Mouse (Mus musculus) cortical plate, adult 2 months (tissue): ENCODE results near the gene Itih1. TPM values are rescaled to one million over a fixed set of nuclear protein-coding genes. Genes with fewer than 3 reads are reported as not detected.
A peak's percentile ranks its signal among the peaks of the same experiment; 100 is the strongest.

Experiments
- H3K27ac ChIP-seq: fragments of 200-500 bp; 2 replicates; pipeline ENCODE4 v1.5.1; 2012; ENCODE audit warnings: low read length, control low read depth, inconsistent platforms; ENCODE audit not compliant: insufficient read depth
- H3K4me1 ChIP-seq: fragments of 200-500 bp; 2 replicates; pipeline ENCODE4 v1.6.1; 2011; ENCODE audit warnings: low read length; ENCODE audit not compliant: control insufficient read depth, insufficient read depth
- H3K4me3 ChIP-seq: fragments of 200-500 bp; 2 replicates; pipeline ENCODE4 v1.5.1; 2011; ENCODE audit warnings: mild to moderate bottlenecking, low read length, control low read depth; ENCODE audit not compliant: insufficient read depth
- CTCF ChIP-seq: fragments of 200-500 bp; IDR thresholded peaks from 2 replicates; pipeline ENCODE4 v1.5.1; 2011; ENCODE audit warnings: mild to moderate bottlenecking, control low read depth, low read length; ENCODE audit not compliant: insufficient read depth; ENCODE audit errors: extremely low read depth
- POLR2A ChIP-seq: fragments of 200-500 bp; IDR thresholded peaks from 2 replicates; pipeline ENCODE4 v1.6.1; 2011; ENCODE audit warnings: mild to moderate bottlenecking, low read length, control low read depth; ENCODE audit not compliant: insufficient read depth; ENCODE audit errors: extremely low read depth
- polyA plus RNA-seq: library from polyadenylated mRNA; depleted of rRNA; stranded (reverse); fragments of >200 nt; gene quantifications from 2 replicates; pipeline ENCODE4 v1.2.3, GENCODE M21; 2012

Itih1 gene
- polyA plus RNA-seq, 1 experiment = not detected

DNA sequence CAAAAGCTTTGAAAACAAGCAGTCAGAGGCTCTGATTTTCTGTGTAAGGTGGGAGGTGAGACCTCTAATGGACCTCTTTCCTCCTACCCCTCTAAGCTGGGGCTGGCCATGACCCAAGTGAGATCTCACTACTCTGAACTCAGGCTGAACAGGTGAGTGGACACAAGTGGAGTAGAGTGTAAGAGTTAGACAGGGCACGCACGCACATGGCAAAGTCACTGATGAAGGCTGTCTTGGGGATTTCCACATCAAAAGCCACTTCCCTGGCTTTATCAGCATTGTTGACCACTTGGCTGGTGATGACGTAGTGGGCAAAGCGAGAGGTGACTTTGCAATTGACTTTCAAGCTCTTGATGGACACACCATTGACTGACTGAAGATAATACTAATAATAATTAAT is 835 bp downstream of the Itih1 start:
- no peaks in the 10 kb centered on the region for H3K4me1 ChIP-seq
- no peak for TF ChIP-seq CTCF
- no peak for TF ChIP-seq POLR2A
- no peak overlapping the region for H3K27ac ChIP-seq
- no peak overlapping the region for H3K4me3 ChIP-seq

DNA sequence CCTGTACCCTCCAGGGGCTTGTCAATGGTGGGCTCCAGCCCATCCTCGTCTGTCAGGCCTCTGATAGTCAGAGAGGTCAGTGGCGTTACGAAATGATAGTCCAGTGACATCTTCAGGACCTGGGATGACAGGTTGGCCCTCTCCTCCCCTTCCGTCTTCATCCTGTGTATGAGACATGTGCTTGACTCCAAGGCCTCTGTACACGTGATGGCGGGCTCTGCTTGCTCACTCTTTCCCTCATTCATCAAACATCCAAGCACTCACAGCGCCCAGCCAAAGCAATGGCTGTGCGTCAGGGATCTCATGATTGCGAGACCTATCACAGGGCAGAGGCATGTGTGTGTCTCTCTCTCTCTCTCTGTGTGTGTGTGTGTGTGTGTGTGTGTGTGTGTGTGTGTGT is 9.7 kb downstream of the Itih1 start:
- Histone ChIP-seq H3K4me3 (no peak overlapping the region), H3K27ac (no peak overlapping the region), H3K4me1 (no peaks in the 10 kb centered on the region)
- no peak for TF ChIP-seq POLR2A
- TF ChIP-seq CTCF = no peak

DNA sequence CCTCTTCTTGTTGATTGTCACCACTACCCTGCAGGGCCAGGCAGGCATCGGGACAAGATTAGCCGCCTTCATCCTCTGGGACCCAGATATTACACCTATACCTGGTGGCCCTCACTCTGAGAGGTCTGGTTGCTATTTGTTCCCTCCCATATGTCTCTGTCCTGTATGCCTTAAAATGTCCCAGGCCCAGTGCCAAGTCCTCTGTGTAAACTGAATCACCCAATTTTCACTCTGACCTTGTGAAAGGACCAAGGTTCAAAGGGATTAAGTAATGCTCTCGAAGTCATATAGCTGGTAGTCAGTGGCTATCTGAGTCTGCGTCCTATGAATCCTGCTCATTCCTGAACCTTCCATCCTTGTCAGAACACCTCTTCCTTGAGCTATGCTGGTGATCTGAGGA is 12.7 kb downstream of the Itih1 start:
- no peak overlapping the region for H3K27ac ChIP-seq
- no peak for TF ChIP-seq POLR2A
- TF ChIP-seq CTCF = no peak
- H3K4me1 ChIP-seq = no peaks in the 10 kb centered on the region
- H3K4me3 ChIP-seq = no peak overlapping the region

DNA sequence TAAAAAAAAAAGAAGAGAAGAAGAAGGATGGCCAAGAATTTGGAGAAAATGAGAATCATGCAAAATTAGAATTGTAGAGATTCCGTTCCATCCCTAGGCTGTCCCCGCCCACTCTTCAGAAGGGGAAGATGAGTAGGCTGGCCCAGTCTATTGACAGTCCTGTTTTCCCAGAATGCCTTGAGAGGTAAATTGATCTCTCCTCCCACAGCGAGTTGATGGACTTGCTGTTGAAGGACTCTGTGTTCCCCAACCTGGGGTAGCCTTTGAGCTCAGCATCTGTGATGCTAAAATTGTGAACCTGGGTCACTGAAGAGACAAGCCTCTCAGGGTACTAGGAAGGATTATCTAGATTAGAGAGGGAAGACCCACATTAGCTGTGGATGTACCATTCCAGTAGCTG is 17.6 kb downstream of the Itih1 start:
- TF ChIP-seq CTCF = no peak
- TF ChIP-seq POLR2A = no peak
- H3K4me1 ChIP-seq = peaks cover 2% of the 10 kb centered on the region
- no peak overlapping the region for H3K27ac ChIP-seq
- no peak overlapping the region for H3K4me3 ChIP-seq

DNA sequence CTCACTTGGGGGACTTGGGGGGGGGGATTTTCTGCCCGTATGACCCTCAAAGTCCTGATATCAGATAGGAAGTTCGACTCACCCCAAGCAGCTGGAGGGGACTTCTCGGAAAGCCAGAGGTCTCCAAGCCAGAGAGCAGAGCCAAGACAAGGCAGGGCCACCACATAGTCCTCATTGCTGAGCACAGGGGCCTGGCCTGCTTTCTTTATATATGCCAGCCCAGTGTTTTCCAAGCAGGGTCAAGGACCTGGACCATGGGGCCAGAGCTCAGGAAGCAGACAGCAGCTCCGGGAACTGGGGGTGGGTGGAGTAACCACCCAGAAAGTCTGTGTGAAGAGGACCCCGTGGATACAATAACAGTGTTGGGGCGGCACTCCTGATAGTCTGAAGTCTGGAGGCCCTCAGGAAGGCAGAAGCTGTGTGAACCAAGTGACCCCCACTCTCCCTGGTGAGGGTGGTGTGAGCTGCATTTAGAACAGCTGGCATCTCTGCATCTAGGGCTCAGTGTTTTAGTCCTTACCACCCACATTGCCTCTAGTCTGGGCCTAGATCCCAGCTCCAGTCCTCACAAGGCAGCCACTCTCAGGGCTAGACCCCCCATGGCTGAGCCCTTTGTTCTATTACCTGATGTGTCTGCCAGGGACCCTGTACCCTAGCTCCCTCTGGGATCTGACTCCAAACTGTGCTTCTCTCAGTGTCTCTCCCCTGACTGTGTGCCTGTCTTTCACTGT is 19.5 kb downstream of the Itih1 start, which contains the start of gene Itih3:
TSS of gene Itih3 (minus strand) at position 386 of the 731 bp plus-strand sequence.
- H3K4me1 ChIP-seq = peaks cover 2% of the 10 kb centered on the region
- peak within 1 kb of the TSS; percentile 42 for H3K27ac ChIP-seq
- H3K4me3 ChIP-seq = no peak within 1 kb of the TSS
- TF ChIP-seq CTCF (no peak), POLR2A (no peak)

DNA sequence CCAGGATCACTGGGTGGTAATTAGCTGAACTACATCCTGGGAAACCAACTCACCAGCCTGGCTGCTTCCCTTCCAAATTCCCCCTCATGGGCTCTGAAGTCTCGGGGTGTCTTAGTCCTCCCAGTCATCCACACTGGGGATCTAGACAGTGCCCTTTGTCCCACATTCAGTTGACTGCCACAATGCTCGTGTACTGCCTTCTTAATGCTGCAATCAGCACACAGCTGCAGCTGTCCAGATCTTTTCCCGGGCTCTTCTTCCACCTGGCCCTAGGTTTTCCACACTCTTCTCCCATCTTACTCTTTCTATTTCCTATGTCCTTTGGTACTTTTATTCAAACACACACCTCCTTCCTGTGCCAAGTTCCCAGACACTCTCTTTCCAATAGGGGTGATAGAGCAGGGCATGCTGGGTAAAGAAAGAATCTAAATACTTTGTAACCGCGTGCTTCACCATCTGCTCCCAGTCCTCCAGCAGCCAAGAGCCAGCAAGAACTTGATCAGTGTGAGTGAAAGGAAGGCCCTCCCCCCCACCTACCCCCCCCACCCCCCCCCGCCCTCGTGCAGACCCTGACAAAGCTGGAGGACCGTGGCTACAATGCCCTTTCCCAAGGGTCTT is 20.9 kb downstream of the Itih1 start:
- no peak for TF ChIP-seq CTCF
- TF ChIP-seq POLR2A = no peak
- H3K4me3 ChIP-seq = no peak overlapping the region
- H3K27ac ChIP-seq = no peak overlapping the region
- peaks cover 2% of the 10 kb centered on the region for H3K4me1 ChIP-seq

DNA sequence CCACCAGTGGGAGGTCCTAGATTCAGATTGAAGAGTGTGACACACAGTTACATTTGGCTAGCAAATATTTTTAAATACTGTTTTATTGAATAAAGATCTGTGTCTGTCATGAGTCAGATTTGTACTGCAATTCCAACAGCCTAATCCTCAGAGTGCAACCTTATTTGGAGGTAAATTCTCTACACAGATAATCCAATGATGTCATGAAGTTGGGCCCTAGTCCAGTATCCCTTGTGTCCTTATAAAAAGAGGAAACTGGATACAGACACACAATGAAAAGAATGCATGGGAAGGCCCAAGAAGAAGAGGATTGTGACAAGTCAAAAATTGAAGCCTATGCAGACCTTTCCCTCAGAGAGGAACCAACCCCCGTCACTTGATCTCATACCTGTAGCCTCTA is 26.6 kb downstream of the Itih1 start:
- no peak for TF ChIP-seq POLR2A
- no peak for TF ChIP-seq CTCF
- Histone ChIP-seq H3K4me1 (no peaks in the 10 kb centered on the region), H3K4me3 (no peak overlapping the region), H3K27ac (no peak overlapping the region)

DNA sequence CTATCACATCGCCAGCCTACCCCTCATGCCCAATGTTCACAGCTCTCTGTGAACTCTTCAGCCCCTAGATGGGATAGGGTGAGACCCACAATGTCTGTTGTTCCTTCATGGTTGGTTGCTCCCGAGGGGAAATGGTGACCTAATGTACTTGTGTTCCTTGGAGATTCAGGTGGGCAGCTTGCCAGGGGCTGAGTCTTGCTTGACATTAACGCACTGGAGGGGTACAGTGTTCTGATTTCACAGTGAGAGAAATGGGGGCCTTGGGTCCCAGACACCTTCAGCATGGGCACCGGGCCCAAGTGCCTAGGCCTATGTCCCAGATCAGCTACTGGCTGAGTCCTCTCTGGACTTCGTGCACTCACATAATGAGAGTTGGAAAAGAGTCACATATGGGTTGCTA is 29.7 kb downstream of the Itih1 start:
- Histone ChIP-seq H3K4me1 (no peaks in the 10 kb centered on the region), H3K4me3 (no peak overlapping the region), H3K27ac (no peak overlapping the region)
- TF ChIP-seq CTCF (no peak), POLR2A (no peak)

DNA sequence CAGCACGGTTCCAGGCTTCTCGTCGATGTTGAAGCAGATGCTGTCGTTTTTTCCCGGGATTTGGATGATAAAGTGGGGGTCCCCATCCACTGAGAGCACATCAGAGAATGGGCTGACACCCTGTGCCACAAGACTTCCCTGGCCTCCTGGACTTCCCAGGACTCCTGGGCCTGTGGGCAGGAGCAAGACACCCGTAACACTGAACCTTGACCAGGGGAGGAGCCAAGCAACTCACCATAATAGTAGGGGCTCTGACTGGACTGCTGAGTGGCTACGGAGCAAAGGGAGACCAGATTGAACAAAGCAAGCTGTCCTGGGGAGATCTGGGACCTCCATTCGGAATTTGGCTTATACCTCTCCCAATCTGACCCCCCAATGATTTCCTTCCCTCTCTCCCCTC is 30.4 kb downstream of the Itih1 start:
- no peak overlapping the region for H3K27ac ChIP-seq
- TF ChIP-seq CTCF (no peak), POLR2A (no peak)

DNA sequence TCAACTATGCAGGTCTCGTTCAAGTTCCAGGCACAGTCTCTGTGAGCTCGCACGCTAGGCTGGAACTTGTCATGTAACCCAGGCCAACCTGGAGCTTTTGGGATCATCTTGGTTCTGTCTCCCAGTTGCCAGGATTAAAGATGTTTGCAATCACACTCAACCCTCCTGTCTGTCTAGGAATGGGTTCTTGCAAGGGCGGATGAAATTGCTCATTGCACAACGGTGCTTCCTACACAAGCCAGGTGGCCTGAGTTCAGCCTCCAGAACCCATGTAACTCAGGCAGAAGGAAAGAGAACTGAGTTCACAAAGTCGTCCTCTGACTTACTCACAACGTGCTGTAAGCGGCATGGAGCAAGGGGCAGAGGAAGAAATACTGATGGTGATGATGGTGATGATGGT is 31.9 kb downstream of the Itih1 start:
- H3K4me3 ChIP-seq = no peak overlapping the region
- no peak overlapping the region for H3K27ac ChIP-seq
- H3K4me1 ChIP-seq = no peaks in the 10 kb centered on the region
- TF ChIP-seq CTCF (no peak), POLR2A (no peak)

More for the DNA sequence above, 30.4 kb downstream of the Itih1 start:
- no peak overlapping the region for H3K4me3 ChIP-seq
- H3K4me1 ChIP-seq = no peaks in the 10 kb centered on the region
